Mouse (Mus musculus): ENCODE measurements around the gene Cirbp. TPM values are rescaled to one million over a fixed set of nuclear protein-coding genes. Genes with fewer than 3 reads are reported as not detected.

Gene Cirbp
- polyA plus RNA-seq, 1 experiment from 2014 or later: 81.5 TPM

- WGBS: 94% methylated on average over 8 of the region's 8 CpGs
- Histone ChIP-seq H3K4me3 (ENCODE audit: low read depth, low read length) (no peak overlapping the region), H3K4me2 (no peak overlapping the region), H3K9me3 (ENCODE audit: control insufficient read depth, low read length) (no peaks in the 10 kb centered on the region), H3K9ac (ENCODE audit: low read length) (no peak overlapping the region), H3K4me1 (ENCODE audit: control insufficient read depth, insufficient read depth, low read length) (peaks cover 13% of the 10 kb centered on the region), H3K36me3 (ENCODE audit: control insufficient read depth, insufficient read depth, low read length) (peaks cover 32% of the 10 kb centered on the region), H3K27me3 (ENCODE audit: control insufficient read depth, insufficient read depth, low read length) (0 out of 2 replicates have a peak, but pooled peaks cover 2% of the 10 kb centered on the region), H3K27ac (ENCODE audit: low read depth, low read length) (no peak overlapping the region)
- DNase-seq (ENCODE audit: low spot score, missing footprints) (no peak), ATAC-seq (ENCODE audit: low FRiP score) (no peak)
Measured at GRCm38 (mm10) chr10:80127920-80128319, 37.9 kb upstream of the Cirbp start.

- Histone ChIP-seq H3K27me3 (ENCODE audit: control insufficient read depth, insufficient read depth, low read length) (0 out of 2 replicates have a peak, but pooled peaks cover 2% of the 10 kb centered on the region), H3K4me3 (ENCODE audit: low read depth, low read length) (no peak overlapping the region), H3K4me2 (no peak overlapping the region), H3K4me1 (ENCODE audit: control insufficient read depth, insufficient read depth, low read length) (peaks cover 13% of the 10 kb centered on the region), H3K9me3 (ENCODE audit: control insufficient read depth, low read length) (no peaks in the 10 kb centered on the region), H3K27ac (ENCODE audit: low read depth, low read length) (no peak overlapping the region), H3K9ac (ENCODE audit: low read length) (no peak overlapping the region), H3K36me3 (ENCODE audit: control insufficient read depth, insufficient read depth, low read length) (peaks cover 27% of the 10 kb centered on the region)
- no peak for ATAC-seq (ENCODE audit: low FRiP score)
- WGBS: 96% methylated on average over 9 of the region's 9 CpGs
- no peak for DNase-seq (ENCODE audit: low spot score, missing footprints)
Measured at GRCm38 (mm10) chr10:80129846-80130245, 35.9 kb upstream of the Cirbp start.

- no peak overlapping the region for H3K9ac ChIP-seq (ENCODE audit: low read length)
- no peak overlapping the region for H3K27ac ChIP-seq (ENCODE audit: low read depth, low read length)
- WGBS: 87% methylated on average over 18 of the region's 18 CpGs
- H3K27me3 ChIP-seq (ENCODE audit: control insufficient read depth, insufficient read depth, low read length): peaks cover 2% of the 10 kb centered on the region; the same call in 1 of the 2 replicates
- ATAC-seq (ENCODE audit: low FRiP score) (no peak), DNase-seq (ENCODE audit: low spot score, missing footprints) (peak; percentile 71)
- H3K4me2 ChIP-seq: no peak overlapping the region
- no peak overlapping the region for H3K4me3 ChIP-seq (ENCODE audit: low read depth, low read length)
- H3K4me1 ChIP-seq (ENCODE audit: control insufficient read depth, insufficient read depth, low read length): peaks cover 13% of the 10 kb centered on the region
- peaks cover 27% of the 10 kb centered on the region for H3K36me3 ChIP-seq (ENCODE audit: control insufficient read depth, insufficient read depth, low read length)
- H3K9me3 ChIP-seq (ENCODE audit: control insufficient read depth, low read length): no peaks in the 10 kb centered on the region
Measured at GRCm38 (mm10) chr10:80130403-80131031, 35.3 kb upstream of the Cirbp start.

- Histone ChIP-seq H3K9ac (ENCODE audit: low read length) (peak overlapping the region; percentile 44; the same call in 1 of the 2 replicates), H3K4me2 (peak overlapping the region; percentile 28), H3K4me3 (ENCODE audit: low read depth, low read length) (0 out of 2 replicates have a peak overlapping the region, but pooled peaks have one; percentile 3), H3K4me1 (ENCODE audit: control insufficient read depth, insufficient read depth, low read length) (peaks cover 14% of the 10 kb centered on the region), H3K27me3 (ENCODE audit: control insufficient read depth, insufficient read depth, low read length) (peaks cover 11% of the 10 kb centered on the region), H3K27ac (ENCODE audit: low read depth, low read length) (no peak overlapping the region), H3K36me3 (ENCODE audit: control insufficient read depth, insufficient read depth, low read length) (peaks cover 27% of the 10 kb centered on the region), H3K9me3 (ENCODE audit: control insufficient read depth, low read length) (no peaks in the 10 kb centered on the region)
- ATAC-seq (ENCODE audit: low FRiP score): peak; percentile 50; the same call in 1 of the 2 replicates
- DNase-seq (ENCODE audit: low spot score, missing footprints): peak; percentile 94
- 14% methylated on average over 55 of the region's 55 CpGs for WGBS
Measured at GRCm38 (mm10) chr10:80131316-80131951, 34.4 kb upstream of the Cirbp start.

GRCm38 (mm10) chr10:80131952-80132350, 33.8 kb upstream of the Cirbp start:
- Histone ChIP-seq H3K4me1 (ENCODE audit: control insufficient read depth, insufficient read depth, low read length) (peaks cover 19% of the 10 kb centered on the region), H3K9ac (ENCODE audit: low read length) (peak overlapping the region; percentile 44; the same call in 1 of the 2 replicates)

GRCm38 (mm10) chr10:80133226-80133849, 32.4 kb upstream of the Cirbp start:
- no peak overlapping the region for H3K9ac ChIP-seq (ENCODE audit: low read length)
- peaks cover 14% of the 10 kb centered on the region for H3K36me3 ChIP-seq (ENCODE audit: control insufficient read depth, insufficient read depth, low read length)
- H3K27ac ChIP-seq (ENCODE audit: low read depth, low read length): no peak overlapping the region
- WGBS: 85% methylated on average over 7 of the region's 8 CpGs
- DNase-seq (ENCODE audit: low spot score, missing footprints) (peak; percentile 84), ATAC-seq (ENCODE audit: low FRiP score) (no peak)
- H3K27me3 ChIP-seq (ENCODE audit: control insufficient read depth, insufficient read depth, low read length): peaks cover 20% of the 10 kb centered on the region
- H3K4me2 ChIP-seq: no peak overlapping the region
- peaks cover 33% of the 10 kb centered on the region for H3K4me1 ChIP-seq (ENCODE audit: control insufficient read depth, insufficient read depth, low read length)
- H3K9me3 ChIP-seq (ENCODE audit: control insufficient read depth, low read length): no peaks in the 10 kb centered on the region
- H3K4me3 ChIP-seq (ENCODE audit: low read depth, low read length): no peak overlapping the region

More at GRCm38 (mm10) chr10:80131952-80132350, 33.8 kb upstream of the Cirbp start:
- Histone ChIP-seq H3K4me2 (peak overlapping the region; percentile 28), H3K9me3 (ENCODE audit: control insufficient read depth, low read length) (no peaks in the 10 kb centered on the region), H3K36me3 (ENCODE audit: control insufficient read depth, insufficient read depth, low read length) (peaks cover 26% of the 10 kb centered on the region), H3K4me3 (ENCODE audit: low read depth, low read length) (0 out of 2 replicates have a peak overlapping the region, but pooled peaks have one; percentile 3), H3K27ac (ENCODE audit: low read depth, low read length) (no peak overlapping the region), H3K27me3 (ENCODE audit: control insufficient read depth, insufficient read depth, low read length) (peaks cover 16% of the 10 kb centered on the region)
- ATAC-seq (ENCODE audit: low FRiP score) (peak; percentile 12; the same call in 1 of the 2 replicates), DNase-seq (ENCODE audit: low spot score, missing footprints) (peak; percentile 92)
- WGBS: 31% methylated on average over 27 of the region's 27 CpGs

GRCm38 (mm10) chr10:80134421-80134820, 31.4 kb upstream of the Cirbp start:
- no peak overlapping the region for H3K9ac ChIP-seq (ENCODE audit: low read length)
- DNase-seq (ENCODE audit: low spot score, missing footprints) (no peak), ATAC-seq (ENCODE audit: low FRiP score) (no peak)
- H3K4me2 ChIP-seq: no peak overlapping the region
- peaks cover 23% of the 10 kb centered on the region for H3K27me3 ChIP-seq (ENCODE audit: control insufficient read depth, insufficient read depth, low read length)
- H3K4me1 ChIP-seq (ENCODE audit: control insufficient read depth, insufficient read depth, low read length): peaks cover 40% of the 10 kb centered on the region
- H3K27ac ChIP-seq (ENCODE audit: low read depth, low read length): no peak overlapping the region
- H3K4me3 ChIP-seq (ENCODE audit: low read depth, low read length): no peak overlapping the region
- no peaks in the 10 kb centered on the region for H3K9me3 ChIP-seq (ENCODE audit: control insufficient read depth, low read length)
- WGBS: 92% methylated on average over 9 of the region's 9 CpGs
- peaks cover 11% of the 10 kb centered on the region for H3K36me3 ChIP-seq (ENCODE audit: control insufficient read depth, insufficient read depth, low read length)

GRCm38 (mm10) chr10:80135161-80135560, 30.6 kb upstream of the Cirbp start:
- peaks cover 41% of the 10 kb centered on the region for H3K4me1 ChIP-seq (ENCODE audit: control insufficient read depth, insufficient read depth, low read length)
- no peak overlapping the region for H3K27ac ChIP-seq (ENCODE audit: low read depth, low read length)
- H3K36me3 ChIP-seq (ENCODE audit: control insufficient read depth, insufficient read depth, low read length): peaks cover 4% of the 10 kb centered on the region; the same call in 1 of the 2 replicates
- DNase-seq (ENCODE audit: low spot score, missing footprints): no peak
- H3K4me3 ChIP-seq (ENCODE audit: low read depth, low read length): no peak overlapping the region
- H3K27me3 ChIP-seq (ENCODE audit: control insufficient read depth, insufficient read depth, low read length): peaks cover 23% of the 10 kb centered on the region
- H3K9ac ChIP-seq (ENCODE audit: low read length): no peak overlapping the region
- 92% methylated on average over 10 of the region's 10 CpGs for WGBS
- no peak overlapping the region for H3K4me2 ChIP-seq
- ATAC-seq (ENCODE audit: low FRiP score): no peak
- no peaks in the 10 kb centered on the region for H3K9me3 ChIP-seq (ENCODE audit: control insufficient read depth, low read length)

- Histone ChIP-seq H3K9me3 (ENCODE audit: control insufficient read depth, low read length) (no peaks in the 10 kb centered on the region), H3K36me3 (ENCODE audit: control insufficient read depth, insufficient read depth, low read length) (0 out of 2 replicates have a peak, but pooled peaks cover 3% of the 10 kb centered on the region), H3K4me1 (ENCODE audit: control insufficient read depth, insufficient read depth, low read length) (peaks cover 41% of the 10 kb centered on the region), H3K27ac (ENCODE audit: low read depth, low read length) (no peak overlapping the region), H3K4me3 (ENCODE audit: low read depth, low read length) (no peak overlapping the region), H3K9ac (ENCODE audit: low read length) (no peak overlapping the region), H3K27me3 (ENCODE audit: control insufficient read depth, insufficient read depth, low read length) (peaks cover 23% of the 10 kb centered on the region), H3K4me2 (no peak overlapping the region)
- DNase-seq (ENCODE audit: low spot score, missing footprints) (no peak), ATAC-seq (ENCODE audit: low FRiP score) (no peak)
- 85% methylated on average over 1 of the region's 1 CpGs for WGBS
Measured at GRCm38 (mm10) chr10:80135641-80136040, 30.1 kb upstream of the Cirbp start.

All from midbrain, embryonic 11.5 days (tissue).